Mouse (Mus musculus) erythroid progenitor cell, adult 5-6 weeks (primary cell): ENCODE results near the gene Rab11fip3. TPM values are rescaled to one million over a fixed set of nuclear protein-coding genes. Genes with fewer than 3 reads are reported as not detected.

Experiments used
- ATAC-seq: replicated peaks from 2 replicates; pipeline ENCODE4 v1.8.0; 2016; ENCODE audit warnings: moderate number of reproducible peaks, mild to moderate bottlenecking, moderate TSS enrichment, inconsistent platforms; ENCODE audit not compliant: poor library complexity, low FRiP score, severe bottlenecking
- total RNA-seq, 2 experiments: library from RNA; stranded (forward) in 1 of 2; stranded (reverse) in 1 of 2; fragments of 150-400 nt in 1 of 2; fragments of 186-747, 209-891 nt in 1 of 2; gene quantifications; 2 replicates each; pipeline versions ENCODE4 v1.2.3 to v1.2.4; 2015 to 2017; ENCODE audit warnings: low replicate concordance in 2 of 2

Gene Rab11fip3
- total RNA-seq, 2 experiments from 2014 or later, result not detected

GRCm38 (mm10) chr17:26005731-26006450 lies 63.5 kb downstream of the Rab11fip3 start:
- no peak for ATAC-seq

DNA sequence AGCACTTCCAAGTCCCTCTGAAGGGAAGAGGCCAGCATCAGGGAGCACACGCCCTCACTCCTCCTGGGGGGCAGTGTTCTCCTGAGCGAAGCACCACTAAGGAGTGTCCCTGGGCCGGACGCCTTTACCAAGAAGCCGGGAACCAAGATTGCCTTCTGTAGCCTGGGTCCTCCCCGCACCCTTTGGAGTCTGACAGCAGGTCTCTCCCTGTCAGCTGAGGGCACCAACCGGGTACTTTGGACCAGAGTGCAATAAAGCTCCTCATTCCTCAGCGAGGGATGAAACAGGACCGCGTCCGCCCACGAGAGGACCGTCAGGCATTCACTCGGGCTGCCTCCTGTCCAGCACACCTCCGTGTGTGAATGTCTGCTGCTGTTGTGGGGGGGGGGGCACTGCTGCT lies 64.6 kb downstream of the Rab11fip3 start:
- no peak for ATAC-seq

DNA sequence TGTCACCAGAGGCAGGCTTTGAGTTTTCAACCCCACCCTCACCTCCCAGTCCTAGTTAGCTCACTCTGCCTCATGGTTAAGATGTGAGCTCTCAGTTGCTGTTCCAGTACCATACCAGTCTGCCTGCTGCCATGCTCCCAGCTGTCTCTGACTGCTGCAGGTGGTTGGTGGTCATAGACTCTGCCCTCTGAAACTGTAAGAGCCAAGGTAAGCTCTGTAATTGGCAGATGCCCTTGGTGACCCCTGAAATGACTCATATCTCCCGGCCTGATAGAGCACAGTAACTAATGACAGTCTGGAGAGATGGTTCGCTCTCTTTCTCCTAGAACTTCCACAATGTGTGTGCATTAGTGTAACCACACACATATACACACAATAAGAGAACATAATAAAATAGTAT lies 65.5 kb downstream of the Rab11fip3 start:
- ATAC-seq, result no peak

GRCm38 (mm10) chr17:25998425-25998824 lies 70.9 kb downstream of the Rab11fip3 start:
- no peak for ATAC-seq

DNA sequence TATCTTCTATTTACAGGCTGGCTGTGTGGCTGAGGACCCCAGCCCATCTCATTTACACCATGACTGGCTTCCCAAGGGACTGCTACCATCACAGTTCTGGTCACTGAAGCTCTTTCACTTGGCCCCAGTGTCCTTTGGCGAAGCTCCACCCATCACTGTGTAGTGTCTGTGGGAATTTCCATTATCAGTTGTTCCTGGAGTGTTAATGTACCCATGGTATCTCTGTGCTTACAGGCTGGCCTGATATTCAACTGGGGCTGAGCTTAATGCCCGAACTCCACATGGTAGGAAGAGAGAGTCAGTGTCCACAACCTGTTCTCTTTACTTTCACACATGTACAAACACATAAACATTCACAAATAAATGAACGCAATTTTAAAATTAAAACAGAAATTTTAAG lies 75.9 kb downstream of the Rab11fip3 start:
- no peak for ATAC-seq

DNA sequence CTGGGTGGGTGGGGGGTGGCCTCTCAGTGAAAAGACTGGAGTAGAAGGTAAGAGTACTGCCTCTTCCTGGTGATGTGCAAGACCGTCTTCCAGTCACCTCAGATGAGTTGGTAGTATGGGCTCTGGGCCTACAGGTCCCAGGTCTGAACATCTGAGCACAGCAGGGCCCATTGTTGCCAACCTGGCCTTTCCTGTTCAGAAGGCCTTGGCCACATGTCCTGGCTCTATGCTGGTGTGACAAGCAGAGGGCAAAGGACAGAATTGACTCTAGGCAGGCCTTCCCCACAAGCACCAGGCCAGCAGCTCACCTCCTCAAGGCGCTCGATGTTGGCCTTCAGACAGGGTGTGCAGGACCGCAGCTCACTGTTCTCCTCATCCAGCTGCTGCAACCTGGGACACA lies 77.1 kb downstream of the Rab11fip3 start:
- ATAC-seq, result no peak

GRCm38 (mm10) chr17:25990331-25990730 lies 79.0 kb downstream of the Rab11fip3 start:
- no peak for ATAC-seq

DNA sequence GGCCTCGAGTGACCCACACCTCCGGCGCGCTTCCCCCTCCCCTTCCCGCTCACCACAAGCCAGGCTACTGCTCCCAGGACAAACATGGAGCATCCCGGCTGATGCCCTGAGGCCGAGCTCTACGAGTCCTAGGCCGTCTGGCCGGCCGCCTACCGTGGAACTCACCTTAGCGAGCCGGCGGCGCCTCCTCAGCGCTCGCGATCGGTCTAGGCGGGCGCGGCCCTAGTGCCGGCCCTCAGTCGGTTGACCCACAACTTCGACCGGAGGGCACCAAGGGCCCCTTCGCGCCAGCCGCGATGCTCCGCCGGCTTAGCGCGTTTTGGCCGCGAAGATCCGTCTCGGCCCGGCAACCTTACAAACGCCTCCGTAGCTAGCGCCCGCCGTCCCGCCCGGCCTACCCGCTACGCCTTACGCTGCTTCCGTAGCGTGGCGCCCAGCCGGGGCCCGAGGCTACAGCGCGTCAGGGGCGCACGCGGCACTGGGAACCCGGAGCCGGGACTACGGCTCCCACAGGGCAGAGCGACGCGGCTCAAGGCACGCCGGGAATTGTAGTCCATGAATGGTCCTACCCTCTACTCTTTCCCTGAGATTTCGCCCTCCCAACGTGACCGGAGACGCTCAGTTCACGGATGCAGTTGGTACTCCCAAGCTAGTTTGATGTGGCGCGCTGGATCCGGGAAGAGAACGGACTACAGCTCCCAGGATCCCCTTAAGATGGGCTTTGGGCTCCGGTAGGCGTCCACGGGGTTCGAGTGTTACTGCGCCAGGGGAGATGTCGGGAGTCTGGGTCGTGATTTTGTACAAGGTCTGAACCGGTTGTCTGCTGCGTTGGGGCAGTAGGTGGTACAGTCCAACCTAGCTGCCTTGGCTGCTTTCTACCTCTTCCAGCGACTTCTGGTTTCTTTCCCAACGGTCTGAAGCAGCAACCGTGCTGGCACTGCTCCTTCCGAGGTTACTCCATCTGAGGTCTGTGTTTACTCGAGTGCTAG lies 83.8 kb downstream of the Rab11fip3 start, which contains the start of gene Capn15:
Capn15 (minus strand) TSS at position 491 of the 989 bp plus-strand sequence.
- peak; percentile 89 for ATAC-seq

GRCm38 (mm10) chr17:25984556-25985305 lies 84.6 kb downstream of the Rab11fip3 start:
- peak; percentile 3; the same call in 1 of the 2 replicates for ATAC-seq

DNA sequence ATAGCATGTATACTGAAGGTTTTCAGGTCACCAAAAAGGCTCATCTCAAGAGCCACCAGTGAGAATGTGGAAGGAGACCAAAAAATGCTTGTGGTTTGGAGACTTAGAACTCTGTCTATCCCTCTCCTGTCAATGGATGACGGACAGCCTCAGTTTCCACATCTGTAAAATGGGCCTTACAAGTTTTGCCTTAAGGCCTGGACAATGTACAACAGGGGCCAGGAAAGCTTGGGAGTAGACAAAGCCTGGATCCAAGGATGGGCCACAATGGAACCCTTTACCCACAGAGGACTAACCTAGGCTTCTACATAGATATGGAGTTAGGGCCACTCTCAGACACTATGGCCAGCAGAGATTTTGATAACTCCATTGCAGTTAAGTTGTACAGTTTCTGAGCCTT lies 85.3 kb downstream of the Rab11fip3 start:
- ATAC-seq, result no peak

DNA sequence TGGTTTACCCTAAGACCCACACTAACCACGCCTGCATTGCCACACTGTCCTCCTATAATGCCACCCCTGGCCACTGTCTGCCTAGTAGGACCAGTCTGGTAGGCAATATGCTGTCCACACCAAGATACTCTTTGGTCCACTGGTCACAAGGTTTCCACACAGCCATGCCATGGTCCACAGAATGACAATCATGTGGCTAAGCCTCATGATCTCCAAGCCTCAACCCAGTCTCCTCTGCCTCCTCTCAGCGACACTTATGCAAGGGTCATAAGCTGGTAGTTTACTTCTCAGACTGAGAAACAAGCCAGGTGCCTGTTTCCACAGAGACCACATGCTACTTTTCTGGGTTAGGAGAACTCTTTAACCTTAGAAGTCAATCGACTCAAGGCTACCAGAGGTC lies 86.4 kb downstream of the Rab11fip3 start:
- no peak for ATAC-seq

- ATAC-seq, result no peak
Measured at GRCm38 (mm10) chr17:25980854-25981253, 88.5 kb downstream of the Rab11fip3 start.

DNA sequence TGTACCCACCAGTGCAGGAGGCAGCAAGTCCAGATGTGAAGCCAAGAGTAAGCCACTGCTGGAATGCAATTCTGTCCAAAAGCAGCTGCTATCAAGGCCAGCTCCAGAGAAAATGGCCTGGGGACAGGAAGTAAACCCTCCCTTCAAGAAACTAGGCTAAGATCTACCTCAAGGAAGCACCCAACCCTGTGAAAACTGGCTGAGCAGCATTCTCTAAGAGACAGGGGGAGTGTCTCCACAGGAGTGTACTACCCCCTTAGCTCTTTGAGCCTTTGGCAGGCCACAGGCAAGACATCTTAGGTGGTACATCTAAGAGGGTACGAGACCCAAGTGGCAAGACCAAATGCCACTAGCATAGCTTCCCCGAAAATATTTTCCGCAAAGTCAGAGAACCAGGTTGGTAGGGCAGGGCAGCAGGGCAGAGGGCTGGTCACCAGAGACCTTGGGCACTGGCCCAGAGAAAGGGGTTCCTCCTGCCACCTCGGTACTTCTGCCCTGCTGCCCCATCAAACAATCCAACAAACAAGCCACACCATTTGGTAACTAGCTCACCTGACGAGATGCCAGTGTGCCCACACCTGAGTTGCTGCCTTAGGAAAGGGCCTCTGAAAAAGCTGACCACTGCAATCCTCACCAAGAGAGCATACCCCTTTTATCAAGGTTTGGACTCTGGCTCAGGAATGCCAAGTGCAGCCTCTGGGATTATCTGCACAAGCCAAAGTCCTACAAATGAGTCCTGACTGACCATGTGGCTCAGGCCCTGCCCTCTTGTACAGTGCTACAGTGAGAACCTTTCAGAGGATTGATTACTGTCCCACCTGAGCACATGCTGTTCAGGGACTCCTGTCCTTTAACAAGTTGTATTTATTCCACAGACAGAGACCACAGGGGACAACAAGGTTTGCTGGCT lies 89.3 kb downstream of the Rab11fip3 start:
- ATAC-seq, result no peak

DNA sequence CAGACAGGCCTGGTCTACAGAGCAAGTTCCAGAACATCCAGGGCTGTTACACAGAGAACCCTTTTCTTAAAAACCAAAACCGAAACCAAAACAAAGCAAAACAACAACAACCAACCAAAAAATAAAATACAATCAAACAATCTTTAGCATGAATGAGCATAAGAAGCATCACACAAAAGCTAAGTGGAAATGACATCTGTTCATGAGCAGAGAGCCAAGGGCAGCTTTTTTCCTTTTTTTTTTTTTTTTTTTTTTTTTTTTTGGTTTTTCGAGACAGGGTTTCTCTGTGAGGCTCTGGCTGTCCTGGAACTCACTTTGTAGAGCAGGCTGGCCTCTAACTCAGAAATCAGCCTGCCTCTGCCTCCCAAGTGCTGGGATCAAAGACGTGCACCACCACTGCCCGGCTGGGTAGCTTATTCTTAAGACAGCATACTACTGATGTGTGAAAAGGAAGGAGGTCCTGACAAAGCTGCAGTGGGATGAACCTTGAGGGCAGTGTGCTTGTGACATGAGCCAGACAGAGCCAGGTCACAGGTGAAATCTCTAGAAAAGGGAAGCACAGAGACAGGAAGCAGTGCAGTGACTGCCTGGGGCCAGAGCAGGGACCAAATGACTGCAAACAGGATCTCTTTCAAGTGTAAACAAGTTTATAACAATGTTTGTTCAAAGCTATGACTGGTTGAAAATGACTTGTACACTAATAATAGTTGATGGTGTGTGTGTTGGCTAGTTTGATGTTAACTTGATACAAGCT lies 98.2 kb downstream of the Rab11fip3 start:
- no peak for ATAC-seq

DNA sequence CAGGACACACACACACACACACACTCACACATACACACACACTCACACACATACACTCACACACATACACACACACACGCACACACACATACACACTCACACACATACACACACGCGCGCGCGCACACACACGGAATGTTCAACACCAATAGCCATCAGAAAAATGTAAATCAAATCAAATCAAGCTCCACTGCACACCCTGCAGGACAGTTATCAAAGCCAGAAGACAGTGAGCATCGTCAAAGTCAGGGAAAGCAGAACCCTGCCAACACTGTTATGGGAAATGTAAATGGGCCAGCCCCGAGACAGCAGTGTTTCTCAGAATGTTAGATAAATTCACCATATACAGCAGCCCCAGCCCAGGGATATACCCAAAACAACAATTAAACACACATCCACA lies 98.9 kb downstream of the Rab11fip3 start:
- peak; percentile 44; the same call in 1 of the 2 replicates for ATAC-seq

GRCm38 (mm10) chr17:25968176-25968575 lies 101.2 kb downstream of the Rab11fip3 start:
- ATAC-seq, result peak; percentile 58

DNA sequence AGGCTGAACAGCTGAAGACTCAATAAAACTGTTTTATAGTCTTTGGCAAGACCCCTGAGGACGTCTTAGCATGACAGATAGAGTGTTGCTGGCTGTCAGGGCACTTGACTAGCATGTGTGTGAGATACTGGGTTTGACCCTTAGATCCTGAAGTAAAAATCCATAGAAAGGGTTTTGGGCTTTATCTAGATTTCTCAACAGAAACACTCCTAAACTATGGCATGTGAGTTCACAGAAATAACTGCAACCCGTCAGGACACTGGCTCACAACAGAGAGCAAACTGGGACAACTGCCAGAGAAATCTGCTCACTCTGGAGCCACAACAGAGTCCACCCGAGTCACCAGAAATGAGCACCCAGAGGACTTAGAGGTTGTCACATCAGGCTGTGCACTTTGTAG lies 101.7 kb downstream of the Rab11fip3 start:
- no peak for ATAC-seq

GRCm38 (mm10) chr17:25964271-25964670 lies 105.1 kb downstream of the Rab11fip3 start:
- ATAC-seq, result no peak
